Mouse (Mus musculus) hematopoietic stem cell, adult 5-6 weeks (primary cell): ENCODE results near the gene Olfr12. TPM values are rescaled to one million over a fixed set of nuclear protein-coding genes. Genes with fewer than 3 reads are reported as not detected.

Source experiments
- ATAC-seq, 2 experiments: fragments of 125-278 bp in 1 of 2; replicated peaks in 1 of 2; 2 replicates each; pipeline ENCODE4 v1.8.0; 2016 to 2017; ENCODE audit warnings: inconsistent platforms in 2 of 2, mild to moderate bottlenecking in 2 of 2, moderate number of reproducible peaks in 2 of 2, low read depth in 1 of 2, moderate TSS enrichment in 1 of 2; ENCODE audit not compliant: low FRiP score in 2 of 2, poor library complexity in 2 of 2, severe bottlenecking in 2 of 2, insufficient read depth in 1 of 2, low TSS enrichment in 1 of 2
- total RNA-seq: library from RNA; stranded (forward); fragments of 172-1452, 232-1000 nt; gene quantifications from 2 replicates; pipeline ENCODE4 v1.2.3, GENCODE M21; 2017

The Olfr12 gene
- total RNA-seq, 1 experiment from 2014 or later: not detected

DNA sequence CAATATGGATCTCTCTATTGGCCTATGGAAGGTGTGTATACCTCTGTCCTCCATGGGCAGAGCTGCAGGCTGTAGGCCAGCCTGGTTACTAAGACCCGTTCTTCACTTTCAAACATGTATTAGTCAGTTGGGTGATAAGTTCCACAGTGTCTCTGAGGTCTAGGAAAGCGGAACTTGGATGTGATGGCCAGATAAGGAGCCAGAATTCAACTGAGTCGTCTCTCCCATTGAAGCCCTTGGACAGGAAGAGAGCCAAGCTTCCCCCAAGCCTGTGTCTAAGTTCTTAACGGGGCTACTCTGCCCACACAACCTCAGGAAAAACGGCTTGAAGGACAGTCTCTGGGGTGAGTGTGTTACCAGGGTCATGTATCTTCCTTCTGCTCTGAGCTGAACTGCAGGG lies 41.8 kb downstream of the Olfr12 start:
- 0 out of 4 replicates have a peak, but pooled peaks have one; percentile 12 to 15 for ATAC-seq

DNA sequence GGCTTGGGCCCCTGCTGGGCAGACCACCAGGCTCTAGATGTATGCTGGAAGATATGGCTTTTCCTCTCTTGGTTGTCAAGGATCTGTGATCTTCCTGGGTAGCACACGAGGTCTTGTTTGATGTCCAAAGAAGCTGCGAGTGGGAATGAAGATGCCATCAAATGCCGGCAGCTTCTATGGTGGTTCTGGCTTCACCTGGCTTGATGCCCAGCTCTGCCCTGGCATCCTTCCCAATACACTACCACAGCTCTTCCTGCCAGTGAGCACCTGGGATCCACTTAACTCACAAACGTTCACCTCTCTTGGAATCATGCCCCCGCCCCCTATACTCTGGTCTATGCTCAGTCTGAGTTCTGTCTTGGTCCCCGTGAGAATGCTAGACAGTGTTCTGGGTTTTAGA lies 49.5 kb downstream of the Olfr12 start:
- no peak for ATAC-seq

GRCm38 (mm10) chr1:92669430-92669829 lies 51.8 kb downstream of the Olfr12 start:
- ATAC-seq: no peak

DNA sequence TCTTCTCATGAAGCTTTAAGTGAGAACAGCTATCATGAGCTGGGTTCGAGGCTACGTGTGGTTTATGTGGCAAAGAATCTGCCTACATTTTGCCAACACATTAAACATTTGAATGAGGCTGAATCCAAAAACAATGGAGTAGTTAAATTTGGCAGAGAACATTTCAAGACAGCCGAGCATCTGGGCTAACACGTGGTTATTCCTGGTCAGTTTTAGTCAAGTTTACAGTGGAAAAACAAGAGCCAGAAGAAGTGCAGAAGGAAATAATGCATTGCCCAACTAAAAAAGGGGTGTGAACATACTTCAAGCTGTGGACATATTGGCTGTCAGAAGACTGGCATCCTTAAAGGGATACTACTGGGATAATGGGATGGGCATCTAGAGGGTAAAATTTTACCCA lies 53.7 kb downstream of the Olfr12 start:
- ATAC-seq: no peak

Other genes starting within 250 kb of the Olfr12 start
- 84.7 and 94.9 TPM in 2 replicates for gene Ndufa10, start 143.9 kb upstream of the Olfr12 start, total RNA-seq
- not detected in 2 replicates for gene Olfr1416, start 132.7 kb upstream of the Olfr12 start, total RNA-seq
- not detected in 2 replicates for gene Olfr1415, start 121.7 kb upstream of the Olfr12 start, total RNA-seq
- not detected in 2 replicates for gene Olfr1414, start 99.1 kb upstream of the Olfr12 start, total RNA-seq
- not detected in 2 replicates for gene Olfr1413, start 46.5 kb upstream of the Olfr12 start, total RNA-seq
- not detected in 2 replicates for gene Olfr1412, start 32.0 kb upstream of the Olfr12 start, total RNA-seq
- gene Olfr1411, start 23.4 kb upstream of the Olfr12 start, total RNA-seq: not detected in 2 replicates
- not detected in 2 replicates for gene Olfr1410, start 12.0 kb upstream of the Olfr12 start, total RNA-seq
- 99.2 and 139 TPM in 2 replicates for gene Cops9, start 24.2 kb downstream of the Olfr12 start, total RNA-seq
- 17.1 and 21.5 TPM in 2 replicates for gene Otos, start 31.1 kb downstream of the Olfr12 start, total RNA-seq
- 1.9 and 11.2 TPM in 2 replicates for gene Gpc1, start 213.9 kb downstream of the Olfr12 start, total RNA-seq